Mouse (Mus musculus) testis, postnatal 14 days (tissue): Measurements from ENCODE around the gene Gab2.
A peak's percentile ranks its signal among the peaks of the same experiment; 100 is the strongest.
"Not testable (repeated sequence)": the region's sequence is repeated elsewhere in the genome, so short reads cannot be mapped to it uniquely, and the experiment has no call there.

Experiments used
- DNase-seq: peaks from one replicate; pipeline ENCODE4 v3.0.0; 2021; ENCODE audit warnings: low spot score

Gene Gab2

DNA sequence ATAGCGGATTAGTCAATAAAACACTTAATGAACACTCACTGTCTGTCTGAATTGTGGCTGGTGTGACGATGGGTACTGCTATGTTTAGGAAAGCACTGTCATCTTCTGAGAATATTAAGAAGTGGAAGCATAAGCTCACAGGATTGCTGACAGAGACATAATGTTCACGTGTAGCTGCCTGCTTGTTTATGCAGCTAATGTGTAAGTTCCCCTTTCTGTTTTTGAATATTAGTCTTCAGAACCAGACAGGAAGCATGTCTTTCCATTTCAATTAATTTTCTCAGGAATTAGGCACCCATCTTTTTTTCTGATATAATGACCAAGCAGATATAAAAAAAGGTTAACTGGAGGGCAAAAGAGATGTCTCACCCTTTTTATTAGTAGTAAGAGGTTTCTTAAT, 55.1 kb downstream of the Gab2 start:
- no peak for DNase-seq

DNA sequence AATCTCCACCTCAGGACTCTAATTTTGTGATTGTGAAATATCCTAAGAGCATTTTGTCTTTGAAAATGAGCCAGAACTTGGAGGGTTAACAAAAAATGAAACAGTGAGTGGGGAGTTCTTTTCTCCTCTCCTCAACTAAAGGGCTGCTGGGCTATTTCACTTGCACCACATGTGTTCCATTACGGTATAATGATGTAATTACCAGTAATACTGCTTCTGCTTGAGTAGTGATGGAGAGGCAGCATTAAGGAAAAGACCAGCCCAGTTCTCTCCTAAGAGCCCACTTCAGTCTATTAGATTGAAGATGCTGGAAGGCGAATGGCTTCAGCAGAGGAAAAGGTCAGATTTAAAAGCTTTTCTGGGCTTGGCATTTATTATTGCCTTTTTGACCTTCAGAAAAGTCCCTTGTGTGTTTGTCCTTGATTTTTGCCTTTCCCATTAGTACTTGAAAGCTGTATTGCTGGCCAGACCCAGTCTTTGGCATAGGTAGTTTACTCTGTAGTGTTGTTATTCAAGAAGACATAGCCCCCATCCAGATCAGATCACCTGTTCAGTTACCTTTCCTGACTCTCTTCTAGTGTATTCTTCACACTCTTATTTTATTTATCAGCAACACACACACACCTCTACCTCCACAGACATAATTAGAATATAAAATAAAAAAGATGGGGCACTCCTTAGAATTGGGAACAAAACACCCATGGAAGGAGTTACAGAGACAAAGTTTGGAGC, 69.9 kb downstream of the Gab2 start:
- DNase-seq: no peak

GRCm38 (mm10) chr7:97154756-97155487, 73.5 kb downstream of the Gab2 start:
- no peak for DNase-seq

DNA sequence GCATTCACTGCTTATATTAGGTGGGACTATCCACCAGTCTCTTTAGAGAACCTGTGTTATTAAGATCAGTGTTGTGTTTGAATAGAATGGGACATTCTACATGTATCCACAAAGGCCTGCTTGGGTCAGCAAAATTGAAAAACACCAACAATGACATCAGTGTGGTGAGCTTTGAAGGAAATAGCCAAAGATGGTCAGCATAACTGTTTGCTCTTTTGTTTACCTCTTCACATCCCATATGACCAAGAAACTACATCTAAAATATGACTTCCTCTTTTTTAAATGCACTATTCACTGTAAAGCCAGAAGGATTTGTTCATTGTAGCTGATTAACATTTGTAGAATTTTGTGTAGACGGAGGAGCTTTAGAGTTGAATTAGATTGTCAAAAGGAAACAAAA, 82.9 kb downstream of the Gab2 start:
- no peak for DNase-seq

GRCm38 (mm10) chr7:97171089-97171488, 89.7 kb downstream of the Gab2 start:
- DNase-seq: no peak

DNA sequence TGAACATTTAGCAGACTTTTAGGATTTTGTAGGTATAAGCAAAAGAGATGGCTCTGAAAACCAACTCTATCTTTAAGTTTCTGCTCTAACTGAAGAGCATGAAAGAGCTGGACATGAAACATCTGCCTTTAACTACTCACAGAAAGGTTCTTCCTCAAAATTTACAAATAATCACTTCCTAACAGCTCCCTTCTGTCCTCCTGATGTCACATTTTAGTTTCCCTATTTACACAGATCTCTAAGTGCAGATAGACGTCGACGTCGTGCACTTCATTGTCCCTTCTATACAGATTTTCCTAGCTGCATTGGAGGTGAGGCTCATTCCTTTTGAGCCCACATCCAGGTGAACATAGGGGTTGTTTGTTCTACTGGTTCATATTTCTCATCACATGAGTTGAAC, 90.3 kb downstream of the Gab2 start:
- no peak for DNase-seq

- DNase-seq: no peak
Observed at GRCm38 (mm10) chr7:97172126-97172525, 90.7 kb downstream of the Gab2 start.

DNA sequence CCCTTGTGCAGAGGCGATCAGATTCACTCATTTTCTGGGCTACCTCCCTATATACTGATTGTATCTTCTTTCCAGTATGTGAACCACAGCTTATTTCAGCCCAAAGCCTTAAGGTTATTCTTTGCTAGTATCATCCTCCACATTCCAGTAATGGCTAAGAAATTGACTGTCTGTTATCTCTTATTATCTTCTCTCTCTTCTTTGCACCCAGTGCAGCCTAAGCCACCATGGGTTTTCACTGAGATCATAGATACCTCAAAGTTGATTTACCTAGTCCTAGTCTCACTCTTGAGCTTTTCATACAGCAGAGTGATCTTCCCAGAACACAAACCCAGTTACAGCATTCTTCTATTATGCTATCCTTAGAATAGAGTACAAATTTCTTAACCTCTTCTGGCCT, 100.5 kb downstream of the Gab2 start:
- DNase-seq: no peak

GRCm38 (mm10) chr7:97183426-97183825, 102.0 kb downstream of the Gab2 start:
- DNase-seq: no peak

DNA sequence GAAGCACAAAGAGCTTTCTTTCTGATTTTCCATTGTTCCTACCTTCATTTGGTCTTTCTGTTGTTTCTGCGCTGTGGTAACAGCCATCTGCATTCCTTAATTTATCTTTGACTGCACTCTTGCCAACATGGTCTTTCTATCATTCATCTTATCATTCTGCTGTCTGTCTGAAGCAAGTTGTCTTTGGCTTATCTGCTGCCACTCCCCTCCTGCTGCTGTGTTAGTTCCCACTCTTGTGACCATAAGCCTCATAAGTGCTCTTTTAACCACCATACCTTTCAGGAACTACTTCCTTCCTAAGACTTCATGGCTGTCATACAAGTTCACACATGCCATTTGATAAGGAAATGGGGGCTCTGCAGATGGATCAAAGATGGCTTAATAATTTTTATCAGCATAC, 102.6 kb downstream of the Gab2 start:
- DNase-seq: no peak

- no peak for DNase-seq
Observed at GRCm38 (mm10) chr7:97187387-97188081, 106.1 kb downstream of the Gab2 start.

DNA sequence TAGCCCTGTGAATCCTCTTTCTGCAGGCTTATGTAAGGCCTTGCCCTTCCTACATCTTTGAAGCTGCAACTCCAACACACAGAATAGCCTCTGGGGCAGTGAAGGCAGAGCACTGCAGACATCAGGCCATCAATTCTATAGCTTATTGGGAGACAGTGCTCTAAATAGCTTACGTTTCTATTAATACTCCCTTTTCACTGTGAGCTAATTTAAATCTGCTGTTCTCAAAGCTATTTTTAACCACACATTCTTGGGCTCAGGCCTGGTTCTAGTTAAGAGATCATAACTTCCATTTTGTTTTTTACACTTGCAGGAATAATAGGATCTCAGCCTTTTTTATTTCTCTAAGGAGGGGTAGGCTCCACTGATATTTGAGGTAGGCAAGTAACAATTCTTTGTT, 107.7 kb downstream of the Gab2 start:
- no peak for DNase-seq

- DNase-seq: no peak
Observed at GRCm38 (mm10) chr7:97203907-97204306, 122.5 kb downstream of the Gab2 start.

DNA sequence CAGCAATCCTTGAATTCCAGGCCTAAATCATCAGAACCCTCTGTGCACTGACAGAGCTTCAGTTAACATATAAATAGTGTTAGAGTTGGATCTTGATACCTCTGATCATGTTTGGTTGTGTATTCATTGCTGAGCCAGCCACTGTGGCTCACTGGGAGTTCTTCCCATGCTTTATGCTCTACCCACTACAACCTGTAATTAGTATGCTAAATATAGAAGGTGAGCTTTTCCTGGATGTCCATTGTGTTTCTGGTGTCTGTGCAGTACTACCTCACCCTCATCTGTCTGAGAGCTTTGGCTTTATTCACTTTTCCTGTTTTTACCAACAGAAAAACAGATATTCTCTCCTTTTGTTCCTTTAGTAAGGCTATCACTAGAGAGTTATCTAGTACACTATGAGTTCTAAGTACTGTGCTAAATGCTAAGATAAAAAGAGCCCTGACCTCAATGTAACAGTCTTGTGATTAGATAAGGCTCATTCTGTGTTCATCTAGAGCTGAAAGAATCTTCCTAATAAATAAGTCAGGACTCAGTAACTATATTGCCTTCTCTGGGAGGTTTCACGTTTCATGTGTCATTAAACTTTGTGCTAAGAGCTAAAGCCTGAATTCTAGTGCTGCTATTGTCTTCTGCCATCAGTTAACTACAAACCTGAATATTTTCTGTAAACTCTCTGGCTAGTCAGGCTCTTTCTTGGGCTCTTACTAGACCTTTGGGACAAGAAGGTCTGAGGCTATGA, 127.6 kb downstream of the Gab2 start:
- DNase-seq: no peak

GRCm38 (mm10) chr7:97210064-97210685, 128.8 kb downstream of the Gab2 start:
- no peak for DNase-seq

DNA sequence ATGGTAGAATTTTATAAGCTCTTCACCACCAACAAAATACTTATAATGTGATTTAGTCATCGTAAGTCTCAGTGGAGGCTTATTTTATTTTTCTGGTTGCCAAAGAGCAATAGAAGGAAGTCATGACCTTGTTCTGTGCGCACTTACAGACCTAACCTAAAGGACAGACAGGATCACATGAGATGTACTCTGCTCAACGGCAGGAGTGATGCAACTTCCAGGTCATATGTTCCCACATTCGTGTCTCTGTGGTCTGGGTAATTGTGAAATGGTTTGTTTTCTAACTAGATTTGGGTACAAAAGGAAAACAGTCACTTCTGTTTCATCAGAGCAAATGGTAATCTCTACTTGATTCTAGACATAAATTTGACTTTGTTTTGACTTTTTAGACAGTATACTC, 129.7 kb downstream of the Gab2 start:
- DNase-seq: no peak

DNA sequence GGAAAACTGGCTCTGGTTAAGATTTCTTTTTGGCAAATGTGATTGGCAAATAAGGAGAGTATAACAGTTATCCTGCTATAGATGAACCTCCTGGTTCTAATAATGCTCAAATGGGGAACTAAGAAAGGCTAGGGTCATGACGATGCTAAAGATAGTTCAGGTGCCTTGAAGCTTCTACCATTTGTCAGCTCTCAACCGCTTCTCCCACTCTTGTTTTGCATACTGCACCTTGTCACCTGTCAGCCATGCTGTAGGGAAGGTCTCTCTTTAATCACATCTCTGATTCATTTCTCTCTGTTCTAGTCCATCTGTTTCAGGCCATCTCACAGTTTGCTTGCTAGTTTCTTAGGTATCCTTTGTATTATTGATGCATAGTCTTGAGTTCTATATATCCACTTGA, 142.4 kb downstream of the Gab2 start:
- no peak for DNase-seq

DNA sequence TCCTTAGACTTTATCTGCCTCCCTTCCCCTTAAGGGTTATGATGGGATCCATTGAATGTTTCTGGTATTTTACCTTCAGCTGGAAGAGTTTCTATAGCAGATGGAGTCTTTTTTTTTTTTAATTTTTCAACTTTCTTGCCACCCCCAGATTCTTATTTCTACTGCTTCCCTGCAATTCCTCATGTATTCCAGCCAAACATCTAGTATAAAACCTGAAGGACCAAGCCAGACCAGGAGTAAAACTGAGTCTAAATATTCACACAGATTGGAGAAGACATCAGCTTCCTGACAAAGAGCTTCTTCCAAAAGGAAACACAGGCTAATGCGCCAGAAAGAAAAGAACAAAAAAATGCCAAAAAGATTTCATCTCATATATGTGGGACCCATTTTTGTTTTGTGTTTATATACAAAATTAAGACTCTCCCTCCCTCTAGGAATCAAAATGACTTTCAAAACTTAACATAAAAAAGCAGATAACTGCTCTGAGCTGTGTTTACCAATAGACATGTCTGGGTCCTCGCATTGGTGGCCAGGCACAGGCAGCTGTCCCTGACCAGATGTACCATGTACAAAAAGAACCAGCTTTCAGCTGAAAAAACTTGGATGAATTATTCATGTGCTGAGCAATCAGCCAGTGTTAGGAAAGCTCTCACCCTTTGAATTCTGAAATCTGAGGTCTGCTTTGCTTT, 164.0 kb downstream of the Gab2 start:
- DNase-seq: no peak

DNA sequence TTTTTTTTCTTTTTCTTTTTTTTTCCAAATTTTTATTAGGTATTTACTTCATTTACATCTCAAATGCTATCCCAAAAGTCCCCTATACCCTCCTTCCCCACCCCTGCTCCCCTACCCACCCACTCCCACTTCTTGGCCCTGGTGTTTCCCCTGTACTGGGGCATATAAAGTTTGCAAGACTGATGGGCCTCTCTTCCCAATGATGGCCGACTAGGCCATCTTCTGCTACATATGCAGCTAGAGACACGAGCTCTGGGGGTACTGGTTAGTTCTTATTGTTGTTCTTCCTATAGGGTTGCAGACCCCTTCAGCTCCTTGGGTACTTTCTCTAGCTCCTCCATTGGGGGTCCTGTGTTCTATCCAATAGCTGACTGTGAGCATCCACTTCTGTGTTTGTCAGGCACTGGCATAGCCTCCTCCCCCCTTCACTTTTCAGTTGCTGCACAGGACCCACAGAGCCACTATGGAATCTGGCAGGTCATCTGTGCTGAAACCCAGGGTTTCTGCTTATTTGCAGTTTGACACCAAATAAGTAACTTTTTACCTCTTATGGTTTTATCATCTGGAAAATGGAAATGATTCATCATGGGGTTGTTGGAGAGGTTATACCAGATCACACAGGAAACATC, 164.7 kb downstream of the Gab2 start:
- DNase-seq: not testable (repeated sequence)

GRCm38 (mm10) chr7:97247661-97248060, 166.3 kb downstream of the Gab2 start:
- peak; percentile 50 for DNase-seq

GRCm38 (mm10) chr7:97248136-97248535, 166.8 kb downstream of the Gab2 start:
- DNase-seq: peak; percentile 9
